Mouse (Mus musculus) CD4-positive, CD25-positive, alpha-beta regulatory T cell, adult 2 months (primary cell): ENCODE results near the gene Irs3.
A peak's percentile ranks its signal among the peaks of the same experiment; 100 is the strongest.

ENCODE experiments used
- DNase-seq: peaks from one replicate; pipeline ENCODE4 v3.0.0-alpha.2; 2012; ENCODE audit warnings: low read depth, low spot score

Gene Irs3

GRCm38 (mm10) chr5:137645652-137646091 is at the start of gene Irs3:
Gene Irs3 (minus strand): TSS chr5:137645714.
- DNase-seq = peak; percentile 31

DNA sequence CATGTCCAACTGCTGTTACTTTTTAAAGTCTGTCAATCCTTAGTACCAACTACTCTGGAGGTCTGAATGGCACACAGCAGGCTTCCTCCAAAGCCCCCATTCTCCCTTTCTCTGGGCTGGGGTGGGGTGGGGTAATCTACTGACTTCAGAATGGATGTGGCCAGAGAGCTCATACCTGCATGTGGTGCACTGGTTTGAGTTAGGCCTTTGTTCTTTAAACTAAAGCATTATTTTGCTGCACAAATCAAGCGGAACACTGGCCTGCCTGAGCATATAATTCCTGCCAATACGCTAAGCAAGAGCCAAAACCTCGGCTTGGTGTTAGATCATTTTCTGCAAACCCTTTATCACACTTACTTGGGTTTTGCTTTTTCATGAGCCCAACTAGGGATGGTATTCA is 49.3 kb upstream of the Irs3 start:
- no peak for DNase-seq

DNA sequence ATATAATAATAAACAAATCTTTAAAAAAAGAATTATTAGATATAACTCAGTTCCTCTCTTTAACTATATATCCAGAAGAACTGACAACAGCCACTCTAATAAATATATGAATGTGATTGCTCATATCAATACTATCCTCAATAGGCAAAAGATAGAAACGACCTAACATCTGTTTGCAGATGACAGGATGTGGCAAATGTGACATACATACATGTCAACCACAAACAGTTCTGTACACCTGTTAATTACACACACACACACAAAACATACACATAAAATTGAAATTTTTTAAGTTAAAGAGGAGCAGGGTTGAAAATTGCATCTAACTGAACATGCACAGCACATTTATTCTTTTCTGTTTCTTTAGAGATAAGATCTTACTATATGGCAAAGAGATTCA is 46.4 kb upstream of the Irs3 start:
- peak; percentile 48 for DNase-seq

DNA sequence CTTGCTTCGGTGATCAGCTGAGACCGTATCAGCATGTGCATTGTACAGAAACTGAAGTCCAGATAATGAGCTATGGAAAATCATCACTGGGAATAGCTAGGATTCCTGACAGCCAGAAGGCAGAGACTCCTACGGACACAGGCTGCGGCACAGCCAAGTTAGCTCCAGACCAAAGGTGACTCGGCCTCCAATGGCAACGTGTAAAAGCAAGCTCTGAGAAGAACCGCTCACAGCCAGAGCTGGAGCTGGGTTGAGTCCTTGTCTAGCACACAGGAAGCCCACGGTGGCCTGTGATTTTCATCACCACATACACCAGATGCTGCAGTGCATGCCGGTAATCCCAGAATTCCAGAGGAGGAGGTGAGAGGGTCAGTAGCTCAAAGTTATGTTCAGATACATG is 45.0 kb upstream of the Irs3 start:
- DNase-seq = no peak

DNA sequence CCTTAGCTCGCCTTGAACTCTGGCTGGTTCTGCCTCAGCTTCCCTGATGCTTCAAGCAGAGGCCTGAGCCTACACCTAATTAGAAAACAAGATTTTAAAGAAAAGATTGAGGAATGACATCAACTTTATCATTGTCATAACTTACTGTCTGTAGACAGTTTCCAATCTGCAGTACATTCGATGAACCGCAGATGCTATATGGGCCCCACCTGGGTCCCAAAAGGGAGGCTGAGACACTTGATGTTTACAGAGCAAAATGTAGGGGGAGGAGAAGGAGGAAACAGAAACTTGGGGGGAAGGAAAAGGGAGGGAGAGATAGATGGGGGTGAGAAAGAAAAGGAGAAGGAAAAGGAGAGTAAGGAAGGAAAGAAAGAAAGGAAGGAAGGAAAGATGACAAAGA is 44.5 kb upstream of the Irs3 start:
- DNase-seq = no peak

DNA sequence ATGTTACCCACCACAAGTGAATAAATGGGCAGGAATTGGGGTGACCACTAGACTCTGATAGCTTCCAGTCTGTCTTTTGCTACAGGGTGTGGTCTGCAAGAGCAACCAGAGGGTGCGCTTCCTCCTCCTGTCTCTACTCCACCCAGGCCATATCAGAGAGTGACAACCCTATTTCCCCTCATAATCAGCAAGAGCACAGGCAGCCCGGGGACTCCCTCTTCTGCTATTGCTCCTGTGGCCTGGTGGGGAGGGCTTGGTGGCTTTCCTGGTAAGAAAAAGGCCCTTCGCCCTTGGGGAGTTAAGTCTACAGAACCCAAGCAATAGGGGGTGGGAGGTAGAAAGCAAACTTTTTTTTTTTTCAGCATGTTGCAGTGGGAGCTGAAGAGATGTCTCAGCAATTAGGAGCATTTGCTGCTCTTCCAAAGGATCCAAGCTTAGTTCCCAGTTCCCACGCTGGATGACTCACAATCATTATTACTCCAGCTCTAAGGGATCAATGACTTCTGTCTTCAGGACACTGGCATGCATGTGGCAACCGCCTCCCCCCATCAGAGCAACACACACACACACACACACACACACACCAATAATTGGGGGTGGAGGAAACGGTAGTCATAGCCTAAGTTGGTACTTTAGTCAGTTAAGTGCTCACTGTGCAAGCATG is 40.7 kb upstream of the Irs3 start:
- peak; percentile 47 for DNase-seq

GRCm38 (mm10) chr5:137685653-137686052 is 40.1 kb upstream of the Irs3 start:
- no peak for DNase-seq

GRCm38 (mm10) chr5:137684294-137685123 is 39.0 kb upstream of the Irs3 start, which contains the start of gene Agfg2:
Gene Agfg2 (minus strand): TSS chr5:137684726.
- peak; percentile 99 for DNase-seq

DNA sequence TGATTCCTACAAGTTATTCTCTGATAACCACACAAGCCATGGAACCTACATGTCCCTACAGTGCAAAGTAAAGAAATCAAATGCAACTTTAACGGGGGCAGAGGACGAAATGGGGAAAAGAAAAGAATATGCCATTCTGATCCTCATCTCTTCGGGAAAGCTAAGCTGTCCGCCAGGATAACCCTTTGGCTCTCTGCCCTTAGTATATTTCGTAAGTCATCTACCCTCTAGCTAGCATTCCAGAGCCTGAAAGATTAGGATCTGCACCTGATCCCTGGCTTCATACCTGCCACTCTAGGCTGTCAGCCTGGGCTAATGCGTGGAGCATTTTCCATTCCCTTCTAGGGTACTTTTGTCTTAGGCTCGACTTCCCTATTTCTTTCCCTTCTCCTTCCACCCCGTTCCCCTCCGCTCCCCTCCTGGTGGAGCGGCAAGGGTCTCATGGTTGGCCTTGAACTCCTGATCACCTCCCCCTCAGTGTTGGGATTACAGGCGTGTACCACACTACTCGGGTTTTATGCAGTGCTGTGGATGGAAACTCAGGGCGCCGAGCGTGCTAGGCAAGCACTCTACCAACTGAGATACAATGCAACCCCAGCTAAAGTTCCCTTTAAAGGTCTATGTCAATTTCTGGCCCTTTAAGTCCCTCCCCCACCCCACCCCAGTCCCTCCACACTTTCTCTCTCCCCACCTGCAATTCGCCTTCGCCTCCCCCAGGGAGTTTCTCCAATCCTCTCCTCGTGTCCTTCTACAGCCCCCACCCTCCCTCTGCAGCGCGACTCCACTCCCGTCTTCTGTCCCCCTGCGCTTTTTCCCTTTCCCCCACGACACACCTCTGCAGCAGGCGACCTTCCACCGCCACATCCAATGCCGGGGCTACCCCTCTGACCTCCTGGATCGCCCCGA is 38.1 kb upstream of the Irs3 start:
- peak; percentile 55 for DNase-seq

DNA sequence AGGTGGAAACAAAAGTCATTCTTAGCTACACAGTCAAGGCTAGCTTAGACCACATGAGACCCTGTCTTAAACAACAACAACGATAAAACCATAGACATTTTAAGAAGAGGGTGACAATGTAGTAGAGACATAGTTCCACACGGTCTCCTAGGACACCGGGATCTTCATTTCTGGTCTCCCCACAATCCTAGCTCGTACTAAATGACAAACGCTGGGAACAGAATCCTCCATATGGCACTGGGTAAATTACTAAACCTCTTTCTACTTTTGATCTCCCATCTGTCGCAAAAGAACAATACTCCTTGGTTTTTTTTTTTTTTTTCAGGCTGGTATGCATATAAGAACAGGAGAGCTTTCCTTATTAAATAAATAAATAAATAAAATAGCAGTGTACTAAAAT is 37.0 kb upstream of the Irs3 start:
- no peak for DNase-seq

DNA sequence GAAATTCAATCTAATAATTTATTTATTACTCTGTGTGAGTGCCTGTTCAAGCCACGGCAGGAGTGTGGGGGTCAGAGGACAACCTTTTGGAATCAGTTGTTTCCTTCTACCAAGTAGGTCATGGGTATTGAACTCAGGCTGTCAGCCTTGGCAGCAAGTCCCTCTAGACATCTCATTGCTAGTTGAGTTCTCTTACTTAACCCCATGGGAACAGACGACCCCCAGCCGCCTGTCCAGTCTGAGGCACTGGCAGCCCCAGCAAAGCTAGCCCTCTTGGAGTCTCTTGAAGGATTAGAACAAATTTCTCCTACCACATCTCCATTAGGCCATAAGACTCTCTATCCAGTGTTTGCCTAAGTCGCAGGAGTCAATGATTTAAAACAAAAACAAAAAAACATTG is 34.2 kb upstream of the Irs3 start:
- DNase-seq = no peak

DNA sequence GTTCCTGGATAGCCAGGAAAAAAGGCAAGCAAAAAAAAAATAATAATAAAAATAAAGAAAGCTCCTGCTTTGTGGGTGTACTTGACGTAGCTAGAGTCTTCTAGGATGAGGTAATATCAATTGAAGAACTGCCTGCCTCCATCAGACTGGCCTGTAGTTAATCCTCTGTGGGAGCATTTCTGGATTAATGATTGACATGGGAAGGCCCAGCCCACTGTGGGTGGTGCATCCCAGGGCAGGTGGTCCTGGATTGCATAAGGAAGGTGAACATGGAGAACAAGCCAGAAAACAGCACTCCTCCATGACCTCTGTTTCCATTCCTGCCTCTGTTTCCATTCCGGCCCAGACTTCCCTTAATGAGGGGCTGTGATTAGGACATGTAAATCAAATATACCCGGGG is 33.2 kb upstream of the Irs3 start:
- no peak for DNase-seq

DNA sequence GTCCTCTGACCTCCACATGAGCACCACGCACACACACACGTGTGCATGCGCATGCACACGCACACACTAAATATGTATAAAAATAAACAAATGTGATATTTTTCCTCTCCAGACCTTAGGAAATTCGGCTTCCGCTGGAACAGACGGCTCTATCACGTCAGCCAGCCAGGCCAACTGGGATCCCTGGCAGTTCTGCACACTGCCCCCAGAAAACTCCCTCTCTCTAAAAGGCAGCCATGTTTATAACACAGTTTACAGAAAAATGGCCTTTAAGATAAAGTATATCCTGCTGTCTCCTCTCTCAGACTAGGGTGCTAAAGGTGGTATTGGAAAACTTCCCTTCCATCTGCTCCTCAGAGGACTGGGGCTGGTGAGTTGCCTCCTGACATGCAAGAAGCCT is 32.3 kb upstream of the Irs3 start:
- no peak for DNase-seq

- no peak for DNase-seq
Observed at GRCm38 (mm10) chr5:137674786-137675185, 29.3 kb upstream of the Irs3 start.

DNA sequence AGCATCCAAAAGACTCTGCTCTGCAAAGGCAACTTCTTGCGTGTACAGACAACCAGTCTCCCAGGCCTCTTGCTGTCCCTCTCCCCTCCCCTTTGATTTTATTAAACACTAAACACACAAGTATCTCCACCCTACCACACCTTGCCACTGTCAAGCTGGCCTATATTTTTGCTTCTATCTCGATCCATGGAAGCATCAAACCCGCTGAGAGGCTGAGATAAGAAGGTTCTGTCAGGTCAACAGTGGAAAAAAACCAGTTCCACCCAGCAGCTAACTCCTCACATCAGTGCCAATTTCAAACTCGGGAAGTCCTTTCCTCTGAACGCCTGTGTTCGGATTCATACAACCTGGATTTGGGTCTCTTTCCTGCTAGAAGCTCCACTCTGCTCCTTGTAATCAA is 27.5 kb upstream of the Irs3 start:
- DNase-seq = no peak

GRCm38 (mm10) chr5:137672361-137672760 is 26.8 kb upstream of the Irs3 start:
- no peak for DNase-seq

DNA sequence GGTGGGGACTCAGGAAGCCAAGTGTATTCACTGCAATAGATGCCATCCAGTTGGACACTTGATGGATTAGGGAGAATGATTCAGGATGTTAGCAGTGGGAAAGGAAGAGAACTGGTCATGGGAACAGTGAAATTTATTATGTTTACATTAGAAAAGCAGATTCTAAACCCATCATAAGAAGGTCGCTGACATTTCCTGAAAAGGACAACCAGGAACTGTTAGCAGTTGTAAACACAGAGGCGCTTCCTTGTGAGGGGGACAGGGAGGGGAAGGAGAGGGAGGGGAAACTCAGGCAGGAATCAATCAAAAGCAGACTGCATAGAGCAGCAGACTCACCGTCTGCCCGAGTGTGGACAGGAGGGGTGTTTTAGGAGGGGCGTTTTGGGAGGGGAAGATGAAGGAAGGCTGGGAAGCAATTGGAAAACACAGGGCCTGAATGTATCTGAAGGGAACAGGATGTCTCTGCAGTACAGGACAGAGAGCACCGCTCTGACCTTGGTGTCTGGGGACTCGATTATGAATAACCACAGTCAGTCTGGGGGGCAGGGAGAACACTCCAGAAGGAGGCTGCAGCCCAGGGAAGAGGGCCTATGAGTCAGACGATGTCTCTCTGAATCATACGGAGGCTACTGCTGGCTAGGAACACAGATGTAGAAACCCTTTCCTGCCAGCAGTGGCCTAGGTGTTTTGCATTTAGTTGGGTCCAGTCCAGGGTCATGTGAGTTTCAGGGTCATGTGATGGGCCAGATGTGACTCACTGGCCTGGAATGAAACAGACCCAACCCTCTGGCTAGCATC is 26.1 kb upstream of the Irs3 start:
- no peak for DNase-seq

- DNase-seq = peak; percentile 60
Observed at GRCm38 (mm10) chr5:137670240-137670639, 24.7 kb upstream of the Irs3 start.

DNA sequence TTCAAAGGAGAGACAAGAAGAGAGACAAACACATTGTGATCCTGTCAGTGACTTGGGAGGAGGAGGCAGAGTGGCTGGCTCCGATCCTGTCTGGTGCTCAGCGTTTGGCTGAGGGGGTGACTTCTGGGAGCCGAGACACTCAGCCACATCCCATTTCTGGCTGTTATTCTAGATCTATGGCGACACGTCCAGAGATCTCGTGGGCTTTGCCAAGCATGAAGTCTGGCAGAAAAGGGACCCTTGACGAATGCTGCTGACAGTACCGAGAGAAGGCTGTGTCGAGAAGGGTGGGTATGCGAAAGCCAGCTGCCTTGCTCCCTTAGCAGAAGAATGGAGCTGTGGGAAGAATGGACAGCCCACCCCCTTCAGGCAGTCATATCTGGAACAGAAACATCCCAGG is 23.5 kb upstream of the Irs3 start:
- no peak for DNase-seq

DNA sequence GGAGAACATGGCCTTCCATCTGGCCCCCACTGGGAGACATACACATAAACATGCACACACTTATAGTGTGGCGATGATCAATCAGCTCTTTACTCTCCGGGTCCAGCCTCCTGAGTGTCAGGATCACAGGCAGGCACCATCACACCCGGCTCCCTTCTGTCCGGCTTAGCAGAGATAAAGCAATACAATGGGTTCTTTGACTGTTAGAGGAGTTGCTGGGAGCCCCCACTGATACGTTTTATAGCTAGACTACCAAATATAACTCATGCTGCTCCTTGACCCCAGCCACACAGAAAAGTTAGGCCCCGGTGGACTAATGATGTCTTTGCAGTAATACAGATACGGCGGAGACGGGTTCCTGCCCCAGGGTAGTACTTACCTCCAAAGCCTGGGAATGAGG is 17.5 kb upstream of the Irs3 start:
- no peak for DNase-seq

DNA sequence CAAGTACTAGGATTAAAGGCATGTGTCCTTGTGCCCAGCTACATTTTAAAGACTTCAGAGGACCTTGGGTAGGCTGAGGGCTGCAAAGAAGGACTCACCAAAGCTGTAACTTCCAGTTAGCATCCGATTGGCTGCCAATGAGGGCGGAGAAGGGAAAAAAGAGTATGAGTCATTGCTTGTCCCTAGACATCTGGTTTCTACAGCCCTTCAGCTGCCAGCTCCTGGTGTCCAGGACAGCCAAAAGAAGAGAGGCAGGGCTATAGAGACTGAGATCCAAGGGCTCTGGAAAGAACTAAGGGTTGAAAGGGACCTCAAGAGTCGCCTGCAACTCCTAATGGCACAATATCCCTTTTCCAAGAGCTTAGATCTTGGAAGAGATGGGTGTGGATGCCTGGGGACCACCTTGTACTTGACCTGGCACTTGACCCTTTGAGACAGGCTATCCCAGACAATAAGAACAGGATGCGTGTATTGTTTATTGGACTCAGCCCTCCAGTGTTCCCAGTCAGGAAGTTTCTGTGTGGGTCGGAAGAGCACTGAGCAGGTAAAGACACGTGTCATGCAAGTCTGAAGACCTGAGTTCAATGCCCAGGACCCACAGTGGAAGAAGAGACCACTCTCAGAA is 14.7 kb upstream of the Irs3 start:
- no peak for DNase-seq
